In the genomic region with DNA sequence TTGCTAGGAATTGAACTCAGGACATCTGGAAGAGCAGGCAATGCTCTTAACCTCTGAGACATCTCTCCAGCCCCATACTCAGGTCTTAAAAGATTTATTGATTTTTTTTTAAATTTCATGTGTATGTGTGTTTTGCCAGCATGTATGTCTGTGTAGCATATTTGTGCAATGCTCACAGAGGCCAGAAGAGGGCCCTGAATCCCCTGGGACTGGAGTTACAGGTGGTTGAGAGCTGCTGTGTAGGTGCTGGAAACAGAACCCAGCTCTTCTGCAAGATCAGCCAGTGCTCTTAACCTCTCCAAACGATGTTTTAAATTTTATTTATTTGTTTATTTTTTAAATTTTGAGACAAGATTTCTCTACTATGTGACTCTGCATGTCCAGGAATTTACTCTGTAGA, we compare ENCODE assay signal across 12 mouse cellular contexts.
DNase-seq lines count a peak whose midpoint lies in the region.
"Had no signal": no experiment of that assay in that cellular context is flagged by ENCODE, and none has a peak within 500 bp of the region (broad histone marks: within the 10 kb centered on the region; RNA-seq: fewer than 3 reads in every experiment).

No protein-coding gene starts in this region.

- DNase-seq in heart, adult 11 months = peak; percentile 0
- DNase-seq in heart, adult 9 months (ENCODE audit: low spot score in 2 of 2) = no peak
- peak; percentile 17 for DNase-seq in thymus, postnatal 4 days
- no peak for DNase-seq in thymus, postnatal 36 days
- DNase-seq in c-Kit-negative CD71-positive TER-119-positive erythroid progenitor cells, embryonic 14.5 days (ENCODE audit: low read depth, low spot score) = peak; percentile 6
- no peak for DNase-seq in kidney, postnatal 14 days
- no peak for DNase-seq in urinary bladder, postnatal 10 days (ENCODE audit: low spot score)
- DNase-seq: adrenal gland, postnatal 14 days; cerebellum, adult 18-20 months; cerebellum, adult 9-11 months; gastrocnemius, postnatal 36 days; heart, adult 2 months had no signal

Comparison
In these comparisons a context has a peak if more than half of its experiments do, and no peak if none do; other contexts are left out.
1. DNase-seq: peak in heart, adult 11 months (single experiment), thymus, postnatal 4 days (single experiment) and c-Kit-negative CD71-positive TER-119-positive erythroid progenitor cells, embryonic 14.5 days (single experiment); none in heart, adult 9 months (0 of 2), thymus, postnatal 36 days (0 of 2), kidney, postnatal 14 days (single experiment) and urinary bladder, postnatal 10 days (single experiment).